Mouse (Mus musculus): ENCODE data around the gene Ms4a3.

Ms4a3 gene

DNA sequence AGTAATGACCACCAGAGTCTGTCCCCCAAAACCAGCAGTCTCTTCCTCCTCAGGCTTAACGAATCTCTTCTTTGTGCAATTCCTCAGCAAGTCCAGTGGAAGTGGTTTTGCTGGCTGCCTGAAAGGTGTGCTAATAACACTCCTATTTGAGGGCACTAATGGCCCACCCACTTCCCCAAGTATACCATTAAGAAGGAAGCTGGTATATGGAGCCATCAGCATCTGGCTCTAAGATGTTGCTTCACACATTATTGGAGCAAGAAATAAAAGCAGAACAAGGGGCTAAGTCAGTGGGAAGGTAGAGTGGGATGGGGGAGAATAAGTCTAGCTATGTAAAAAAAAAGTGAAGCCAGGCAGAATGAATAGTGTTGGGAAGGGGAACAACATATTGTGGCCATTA, at the start of gene Ms4a3:
Gene Ms4a3, minus strand, starts transcription at position 120 of the 400 bp plus-strand sequence.
- no peak for DNase-seq (ENCODE audit: low spot score in 2 of 2)

DNA sequence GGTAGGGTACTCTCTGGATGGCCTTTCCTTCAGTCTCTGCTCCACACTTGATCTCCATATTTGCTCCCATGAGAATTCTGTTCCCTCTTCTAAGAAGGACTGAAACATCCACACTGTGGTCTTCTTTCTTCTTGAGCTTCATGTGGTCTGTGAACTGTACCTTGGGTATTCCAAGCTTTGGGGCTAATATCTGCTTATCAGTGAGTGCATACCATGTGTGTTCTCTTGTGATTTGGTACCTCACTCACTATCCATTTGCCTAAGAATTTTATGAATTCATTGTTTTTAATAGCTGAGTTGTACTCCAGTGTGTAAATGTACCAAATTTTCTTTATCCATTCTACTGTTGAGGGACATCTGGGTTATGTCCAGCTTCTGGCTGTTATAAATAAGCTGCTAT, 20.9 kb upstream of the Ms4a3 start:
- DNase-seq (ENCODE audit: low spot score in 2 of 2) = no peak

DNA sequence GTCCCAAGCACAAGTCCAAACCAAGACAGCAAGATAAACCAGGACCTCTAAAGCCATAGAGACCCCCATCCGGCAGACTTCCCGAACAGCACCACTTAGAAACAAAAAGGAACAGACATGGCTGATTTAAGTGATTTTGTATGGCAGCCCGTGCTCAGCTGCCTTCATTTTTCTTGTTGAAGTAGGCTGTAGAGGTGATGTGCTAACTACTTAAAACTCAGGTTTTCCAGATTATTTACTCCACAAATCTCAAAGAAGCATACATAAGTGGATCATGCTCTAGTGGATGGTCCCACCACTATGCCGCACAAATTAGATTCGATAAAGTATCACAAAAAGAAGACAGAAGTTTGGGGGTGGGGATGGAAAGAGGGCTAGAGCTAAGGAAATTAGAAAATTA, 19.8 kb upstream of the Ms4a3 start, which contains the start of gene Oosp2:
Gene Oosp2, minus strand, starts transcription at position 101 of the 400 bp plus-strand sequence.
- no peak for DNase-seq (ENCODE audit: low spot score in 2 of 2)

DNA sequence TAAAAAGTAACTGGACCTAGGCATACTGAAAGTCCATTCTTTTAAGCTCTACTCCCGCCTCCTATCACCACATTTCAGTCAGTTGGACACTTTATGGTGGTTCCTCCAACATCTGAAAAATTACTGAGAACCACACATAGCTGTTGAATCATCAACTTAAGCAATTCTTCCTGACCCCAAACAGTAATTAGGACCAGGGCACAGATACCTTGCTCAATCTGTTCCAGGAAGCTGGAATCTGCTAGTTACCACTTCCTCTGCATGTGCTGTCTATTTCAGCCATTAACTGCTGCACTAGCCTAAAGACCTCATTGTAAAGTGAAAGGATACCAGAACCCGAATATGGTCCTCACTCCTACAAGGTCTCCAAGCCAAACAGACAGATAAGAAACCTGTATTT, 18.5 kb upstream of the Ms4a3 start:
- DNase-seq (ENCODE audit: low spot score in 2 of 2) = no peak

DNA sequence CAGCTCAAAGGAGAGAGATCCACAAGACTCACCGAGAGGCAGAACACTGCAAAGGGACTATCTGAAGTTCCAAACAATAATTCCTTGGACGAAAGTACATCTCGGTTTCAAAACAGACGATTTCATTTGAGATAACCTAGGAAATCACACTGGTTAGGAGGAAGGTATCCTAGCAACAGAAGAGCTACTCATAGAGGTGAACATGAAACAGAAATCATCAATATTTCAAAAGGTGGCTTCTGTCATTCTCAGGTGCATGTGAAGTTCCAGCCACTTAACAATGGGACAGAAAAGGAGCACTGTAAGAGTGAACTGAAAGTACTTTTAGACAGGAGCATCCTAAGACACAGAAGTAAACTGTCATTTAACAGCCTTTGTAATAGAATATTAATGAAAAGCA, 8.9 kb upstream of the Ms4a3 start:
- no peak for DNase-seq (ENCODE audit: low spot score in 2 of 2)

DNA sequence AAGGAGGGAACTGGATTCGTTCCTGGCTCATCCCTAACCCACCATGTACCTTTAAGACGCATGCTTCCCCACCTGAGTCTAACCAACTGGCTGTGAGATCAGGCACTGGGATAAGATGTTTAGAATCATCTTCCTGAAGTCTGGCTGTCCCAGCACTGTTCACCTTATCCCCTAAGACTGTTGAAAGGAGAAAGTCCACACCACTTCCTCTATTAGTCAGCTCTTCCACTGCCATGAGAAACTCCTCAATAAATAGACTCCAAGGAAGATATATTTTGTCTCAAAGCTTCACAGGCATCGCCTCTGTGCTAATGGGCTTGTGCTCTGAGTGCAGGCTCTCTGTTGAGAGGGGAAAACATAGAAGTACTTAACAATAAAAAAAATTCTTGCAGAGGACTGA, 5.5 kb upstream of the Ms4a3 start:
- no peak for DNase-seq (ENCODE audit: low spot score in 2 of 2)

DNA sequence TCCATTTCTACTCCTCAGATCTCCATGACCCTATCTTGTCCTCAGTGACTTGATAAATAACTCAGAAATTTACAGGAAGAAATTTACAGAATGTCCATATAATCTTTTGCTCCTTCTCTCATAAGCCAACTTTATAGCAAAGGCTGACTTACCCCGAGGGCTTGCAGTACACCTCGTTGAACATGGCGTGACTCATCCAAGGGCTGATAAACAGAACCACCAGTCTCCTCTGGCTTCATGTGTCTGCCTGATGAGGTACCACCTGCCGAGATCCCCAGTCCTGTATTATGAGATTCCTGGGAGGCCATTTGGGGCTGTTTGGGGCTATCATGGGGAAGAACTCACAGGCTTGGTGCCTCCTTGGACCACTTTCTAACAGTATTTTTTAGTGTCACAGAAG, 1.6 kb downstream of the Ms4a3 start:
- DNase-seq (ENCODE audit: low spot score in 2 of 2) = no peak

DNA sequence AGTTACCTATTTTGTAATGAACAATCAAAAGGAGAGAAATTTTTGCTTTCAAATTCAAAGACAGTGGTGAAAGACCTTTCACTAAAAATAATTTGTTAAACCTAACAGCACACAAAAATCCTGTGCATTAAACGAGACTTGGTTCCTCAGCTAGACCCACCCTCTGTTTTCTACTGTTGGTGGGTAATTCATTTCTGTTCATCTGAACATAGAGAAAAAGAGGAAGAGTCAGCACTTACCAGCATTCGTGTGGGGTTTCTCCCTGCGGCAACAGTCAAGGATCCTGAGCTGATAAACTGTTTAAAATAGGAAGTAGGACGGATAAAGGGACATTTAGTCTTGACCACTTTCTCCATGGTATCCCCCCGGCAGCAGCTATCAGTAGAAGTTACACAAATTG, 5.1 kb downstream of the Ms4a3 start:
- DNase-seq (ENCODE audit: low spot score in 2 of 2) = no peak

DNA sequence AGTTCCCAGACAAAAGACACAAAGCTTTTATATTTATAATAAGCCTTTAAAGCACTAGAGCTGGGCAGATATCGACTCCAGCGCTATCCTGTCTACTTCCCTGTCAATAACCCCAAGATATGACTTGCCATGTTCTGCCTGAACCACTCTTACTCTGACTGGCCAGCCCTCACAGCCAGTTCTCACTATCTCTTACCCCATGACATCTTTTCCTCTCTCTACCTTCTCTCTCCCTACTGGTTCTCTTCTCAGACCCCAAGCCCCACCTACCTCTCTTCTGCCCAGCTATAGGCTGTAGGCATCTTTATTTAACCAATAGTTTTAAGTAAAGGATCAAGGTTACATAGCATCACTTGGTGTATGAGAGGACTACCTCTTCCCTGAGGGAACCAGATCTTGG, 6.3 kb downstream of the Ms4a3 start:
- DNase-seq (ENCODE audit: low spot score in 2 of 2) = no peak

DNA sequence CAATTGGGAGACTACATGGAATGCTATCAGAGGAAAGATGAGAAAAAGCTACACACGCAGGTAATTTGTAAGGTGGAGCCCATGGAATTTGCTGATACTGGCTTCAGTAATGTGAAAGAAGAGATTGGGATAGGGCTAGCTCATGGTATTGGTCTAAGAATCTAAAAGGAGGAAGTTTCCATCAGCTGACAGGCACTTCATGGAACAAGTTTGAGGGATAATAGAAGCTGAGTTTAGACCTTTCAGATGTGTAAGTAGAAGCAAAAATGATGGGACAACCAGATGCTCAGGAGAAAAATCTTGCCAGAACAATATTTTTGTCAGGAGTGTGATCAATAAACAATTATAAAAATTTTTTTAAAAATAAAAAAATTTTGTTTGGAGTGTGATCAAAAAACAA, 6.9 kb downstream of the Ms4a3 start:
- DNase-seq (ENCODE audit: low spot score in 2 of 2) = no peak

DNA sequence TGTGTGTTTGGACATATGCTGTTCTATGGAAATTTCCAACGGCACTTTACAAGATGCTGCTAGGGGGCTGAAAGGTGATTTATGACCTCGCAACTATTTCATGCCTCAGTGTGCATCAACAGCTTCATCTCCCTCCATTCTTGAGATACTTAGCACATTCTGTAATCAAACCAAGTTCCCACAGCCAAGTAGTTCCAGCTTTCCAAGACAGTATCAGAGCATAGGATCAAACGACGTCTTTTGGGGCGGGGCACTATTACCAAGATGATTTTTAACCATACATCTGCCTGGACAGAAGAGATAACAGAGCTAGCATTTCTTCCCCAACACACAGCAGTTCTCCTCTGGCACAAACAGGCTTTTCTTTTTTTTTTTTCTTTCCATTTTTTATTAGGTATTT, 15.4 kb downstream of the Ms4a3 start:
- DNase-seq (ENCODE audit: low spot score in 2 of 2) = no peak

DNA sequence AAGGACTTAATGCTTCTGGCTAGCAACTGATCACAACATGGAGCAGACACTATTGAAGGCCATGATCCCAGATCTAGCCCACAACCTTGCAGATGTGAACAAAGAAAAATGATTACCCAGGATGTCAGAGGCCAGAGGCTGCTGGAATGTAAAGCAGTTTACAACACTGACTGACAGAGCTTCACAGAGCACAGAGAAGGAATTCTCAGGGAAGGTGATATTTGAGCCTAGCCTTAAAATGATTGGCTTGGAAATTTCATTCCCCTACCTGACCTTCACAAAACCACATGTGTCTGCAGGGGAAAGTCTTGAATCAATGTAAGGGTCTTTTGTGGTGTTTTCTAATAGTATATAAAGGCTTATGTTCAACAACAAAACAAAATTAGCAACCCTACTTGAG, 15.9 kb downstream of the Ms4a3 start:
- no peak for DNase-seq (ENCODE audit: low spot score in 2 of 2)

DNA sequence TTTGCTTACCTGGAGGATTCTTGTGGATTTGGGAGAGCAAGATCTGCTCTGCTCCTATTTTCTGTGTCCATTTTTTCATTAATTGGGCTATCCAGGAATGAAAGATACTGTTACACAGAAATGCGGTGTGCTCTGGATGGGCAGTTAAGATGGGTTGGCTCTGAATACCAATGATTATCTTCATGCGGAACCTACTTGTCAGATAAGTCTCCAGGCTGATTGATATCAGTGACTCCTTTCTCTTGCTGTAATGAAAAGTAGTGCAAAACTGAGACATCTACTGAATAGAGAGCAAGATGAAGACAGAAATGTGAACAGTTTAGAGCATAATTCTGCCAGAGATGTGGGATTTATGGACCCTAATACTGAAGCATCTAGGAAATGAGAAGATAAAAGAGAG, 17.1 kb downstream of the Ms4a3 start, which contains the start of gene Ms4a2:
Gene Ms4a2, minus strand, starts transcription at position 169 of the 400 bp plus-strand sequence.
- DNase-seq (ENCODE audit: low spot score in 2 of 2) = no peak

DNA sequence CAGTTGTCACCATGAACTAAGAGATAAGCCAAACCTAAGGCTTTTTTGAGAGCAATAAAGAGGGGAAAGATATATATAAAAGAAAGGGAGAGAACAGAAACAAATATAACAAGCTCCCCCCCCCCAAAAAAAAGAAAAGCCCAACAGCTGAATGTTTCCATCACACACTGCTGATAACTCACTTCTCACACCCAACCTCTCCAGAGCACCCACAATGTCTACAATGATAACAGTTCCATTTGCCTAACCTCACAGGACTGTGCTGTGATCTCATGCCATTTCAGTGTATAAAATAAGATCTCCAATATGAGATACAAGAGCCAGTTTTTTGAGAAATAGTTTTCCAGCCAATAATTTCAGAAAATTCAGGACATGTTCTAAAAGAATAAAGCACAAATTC, 22.7 kb downstream of the Ms4a3 start:
- no peak for DNase-seq (ENCODE audit: low spot score in 2 of 2)

DNA sequence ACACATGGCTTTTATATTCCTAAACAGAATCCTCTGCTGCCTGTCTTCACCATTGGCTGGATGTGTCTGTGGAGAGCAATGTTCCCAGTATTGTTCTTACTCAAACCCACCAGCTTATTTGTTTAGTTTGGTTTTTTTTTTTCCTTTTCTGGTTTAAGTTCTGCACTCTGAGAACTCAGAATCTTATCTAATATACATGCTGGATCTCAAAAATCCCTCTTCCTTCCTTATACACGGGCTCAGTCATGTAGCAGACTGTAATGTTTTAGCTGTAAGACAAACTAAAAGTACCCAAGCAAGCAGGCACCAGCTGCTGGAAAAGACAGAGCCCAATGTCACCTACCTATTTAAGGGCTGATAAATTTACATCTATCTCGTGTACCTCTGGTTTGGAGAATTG, 25.8 kb downstream of the Ms4a3 start:
- no peak for DNase-seq (ENCODE audit: low spot score in 2 of 2)

DNA sequence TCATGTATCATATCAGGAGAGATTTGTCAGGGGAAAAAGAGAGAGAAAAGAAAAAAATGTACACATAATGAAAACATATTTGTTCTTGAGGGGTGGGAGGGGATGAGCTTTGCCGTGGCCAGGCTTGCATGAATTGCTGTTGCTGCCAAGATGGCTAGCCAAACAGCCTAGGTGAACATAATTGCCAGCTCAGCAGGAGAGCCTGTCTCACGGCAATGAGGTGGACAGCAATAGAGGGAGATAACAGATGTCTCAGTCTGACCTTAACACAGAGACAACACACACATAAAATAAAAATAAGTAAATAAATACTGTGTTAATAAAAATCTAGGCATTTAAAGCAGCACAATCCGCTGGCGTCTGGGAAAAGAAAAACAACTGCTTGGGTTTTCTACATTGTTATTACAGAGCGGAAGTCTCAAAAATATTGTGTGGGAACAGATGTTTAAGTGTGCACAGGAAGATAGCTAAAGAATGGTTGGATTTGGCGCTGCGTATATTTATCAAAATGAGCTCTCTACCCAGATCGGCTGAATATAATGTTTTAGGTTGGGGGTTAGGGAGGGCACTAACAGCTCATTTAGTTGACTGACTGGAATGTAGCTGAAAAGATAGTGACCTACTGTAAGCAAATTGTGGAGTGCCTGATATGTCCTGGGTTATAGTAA, 26.7 kb downstream of the Ms4a3 start:
- DNase-seq (ENCODE audit: low spot score in 2 of 2) = no peak

DNA sequence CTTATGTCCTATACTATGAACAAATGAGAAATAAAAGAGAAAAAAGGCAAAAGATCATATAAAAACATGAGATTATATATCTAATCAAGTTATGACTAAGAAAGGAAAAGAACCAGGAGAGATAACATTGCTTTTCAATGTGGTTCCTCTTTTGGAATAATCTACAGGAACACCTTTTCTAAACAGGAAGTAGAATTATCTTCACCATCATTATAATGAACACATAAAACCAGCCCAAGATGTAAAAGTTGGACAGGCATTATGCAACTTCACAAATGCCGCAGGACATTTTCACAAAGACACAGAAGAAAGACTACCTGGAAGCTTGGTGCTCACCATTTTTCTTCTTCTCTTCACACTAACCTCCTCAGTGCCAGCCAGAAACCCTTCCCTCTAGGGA, 27.6 kb downstream of the Ms4a3 start:
- DNase-seq (ENCODE audit: low spot score in 2 of 2) = no peak

DNA sequence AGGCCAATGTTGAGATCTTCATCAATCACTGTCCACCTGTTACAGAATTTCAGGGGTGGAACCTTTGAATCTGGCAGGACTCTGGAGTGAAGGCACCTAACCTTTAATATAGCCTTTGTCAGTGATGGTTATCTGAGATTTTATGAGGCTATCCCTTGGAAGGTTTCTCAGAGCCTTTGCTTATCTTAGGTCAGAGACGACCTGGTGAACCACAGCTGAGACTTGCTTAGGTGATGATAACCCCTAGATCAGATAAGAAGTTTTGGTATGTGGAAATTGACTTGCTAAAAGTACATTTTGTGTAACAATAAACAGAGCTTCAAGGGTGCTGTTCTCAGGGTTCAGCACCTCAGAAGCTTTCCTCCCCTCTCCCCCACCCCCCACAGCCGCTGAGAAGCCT, 28.4 kb downstream of the Ms4a3 start:
- no peak for DNase-seq (ENCODE audit: low spot score in 2 of 2)

DNA sequence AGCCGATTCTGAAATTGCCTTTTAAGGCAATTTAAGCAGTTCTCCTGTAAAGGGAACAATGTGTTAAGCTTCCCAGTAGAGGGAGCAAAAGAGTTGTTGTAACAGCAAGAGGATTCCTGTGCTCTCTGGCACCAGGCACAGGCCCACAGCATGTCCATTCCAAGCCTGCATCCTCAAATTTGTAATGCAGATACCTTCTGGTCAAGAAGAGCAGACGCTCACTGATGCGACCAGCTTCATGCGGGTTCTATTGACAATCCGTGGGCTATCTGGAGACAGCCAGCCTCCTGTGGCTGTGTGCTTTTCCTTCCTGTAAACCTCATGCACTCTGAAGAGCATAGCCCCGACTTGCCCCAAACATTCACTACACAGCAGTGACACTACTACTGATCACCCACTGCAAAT, 29.1 kb downstream of the Ms4a3 start:
- peak in 1 of 2 experiments; percentile 22 for DNase-seq (ENCODE audit: low spot score in 2 of 2)

DNA sequence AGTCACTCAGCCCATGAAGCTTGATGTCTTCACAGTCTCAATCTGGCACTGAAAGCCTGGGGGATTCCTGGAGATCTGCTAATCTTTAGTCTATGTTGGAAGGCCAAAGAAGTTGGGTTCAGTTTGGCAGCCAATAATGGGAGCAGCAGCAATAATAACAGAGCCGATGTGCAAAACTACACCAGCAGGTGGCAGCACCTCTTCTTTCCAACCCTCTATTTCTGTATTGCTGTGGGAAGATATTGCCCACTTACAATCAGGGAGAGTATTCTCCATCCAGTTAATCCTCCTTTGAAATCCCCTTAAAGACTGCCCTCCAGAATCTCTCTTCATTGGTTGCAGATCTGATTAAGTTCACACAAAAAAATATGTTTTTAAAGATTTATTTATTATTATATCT, 32.5 kb downstream of the Ms4a3 start:
- peak in 1 of 2 experiments; percentile 25 for DNase-seq (ENCODE audit: low spot score in 2 of 2)

DNA sequence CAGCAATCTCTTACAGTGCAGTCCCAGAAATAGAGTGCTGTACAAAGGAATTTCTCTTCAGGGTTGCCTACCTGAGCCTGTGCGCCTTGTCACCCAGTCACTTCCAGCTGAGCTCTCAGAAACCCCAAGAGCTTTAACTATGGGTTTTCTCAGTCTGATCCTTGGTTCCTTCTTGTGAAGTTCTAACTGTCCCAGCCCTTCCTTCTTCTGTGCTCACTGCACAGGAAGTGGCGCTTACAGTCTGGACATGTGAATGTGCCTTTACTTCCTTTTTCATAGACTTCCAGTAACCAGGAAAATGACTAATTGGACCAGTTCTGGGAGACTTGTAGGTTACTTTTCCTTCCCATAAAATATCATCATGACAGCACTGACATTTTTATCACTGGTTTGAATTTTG, 36.0 kb downstream of the Ms4a3 start, which contains the start of gene Ms4a6d:
Gene Ms4a6d, minus strand, starts transcription at position 247 of the 400 bp plus-strand sequence.
- DNase-seq (ENCODE audit: low spot score in 2 of 2) = no peak

DNA sequence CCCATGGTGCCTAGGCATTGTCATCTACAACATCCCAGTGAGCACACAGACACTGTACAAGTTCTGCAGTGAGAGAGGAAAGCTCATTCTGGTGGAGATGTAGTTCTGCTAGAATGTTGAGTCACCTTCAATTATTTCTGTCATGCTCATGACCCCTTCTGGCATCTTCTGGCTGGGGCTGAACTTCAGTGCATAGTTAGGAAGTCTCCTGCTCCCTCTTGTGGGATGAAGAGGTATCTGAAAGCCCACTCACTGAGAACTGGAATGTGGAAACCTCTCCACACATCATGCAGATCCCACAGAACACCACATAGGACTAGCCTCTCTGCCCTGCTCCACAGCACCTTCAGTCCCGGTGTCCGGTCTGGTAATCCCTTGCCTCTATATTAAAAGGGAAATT, 38.6 kb downstream of the Ms4a3 start:
- DNase-seq (ENCODE audit: low spot score in 2 of 2) = peak; percentile 10 to 42

DNA sequence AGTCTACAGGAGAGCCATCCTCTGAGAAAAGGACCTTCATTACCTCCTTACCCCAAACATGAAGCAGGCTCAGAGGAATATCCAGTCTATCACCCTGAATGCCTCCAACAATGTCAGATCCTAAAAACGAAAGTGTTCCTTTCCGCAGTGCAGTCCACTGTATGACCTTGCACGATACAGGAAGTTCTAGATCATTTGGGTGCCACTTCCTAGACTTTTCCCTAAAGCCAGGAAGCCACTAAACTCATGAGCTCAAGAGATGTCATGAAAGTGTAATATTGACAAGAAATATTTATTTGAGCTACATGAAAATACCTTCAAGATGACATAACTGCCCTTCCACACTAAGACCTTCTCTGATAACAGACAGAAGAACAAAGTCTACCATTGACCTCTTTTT, 39.3 kb downstream of the Ms4a3 start:
- DNase-seq (ENCODE audit: low spot score in 2 of 2) = no peak

DNA sequence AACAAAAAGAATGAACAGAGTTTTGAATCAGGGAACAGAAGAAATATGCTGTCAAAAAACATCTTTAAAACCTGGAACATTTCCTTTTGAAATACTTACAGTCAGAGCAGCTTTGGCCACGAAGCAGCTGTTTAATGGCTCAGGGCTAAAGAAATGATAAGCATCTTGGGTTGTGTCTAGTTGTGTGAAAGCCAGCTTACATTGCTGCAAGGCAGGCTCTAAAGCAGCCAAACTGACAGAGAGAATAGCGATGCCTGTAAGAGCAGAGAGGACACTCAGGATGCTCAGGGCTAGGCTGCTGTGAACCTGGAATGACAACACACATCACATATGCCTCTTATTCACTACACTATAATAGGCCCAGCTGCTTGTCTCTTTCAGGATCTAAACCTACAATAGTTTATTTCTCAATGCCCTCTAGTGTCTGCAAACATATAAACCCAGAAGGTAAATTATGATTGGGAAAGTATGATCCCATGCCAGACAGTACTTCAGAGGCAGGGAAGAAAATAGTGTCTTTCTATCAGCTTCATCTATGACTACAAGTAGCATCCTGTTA, 50.7 kb downstream of the Ms4a3 start:
- DNase-seq (ENCODE audit: low spot score in 2 of 2) = no peak
